Mouse (Mus musculus): ENCODE results near the gene Zfp583.

DNA sequence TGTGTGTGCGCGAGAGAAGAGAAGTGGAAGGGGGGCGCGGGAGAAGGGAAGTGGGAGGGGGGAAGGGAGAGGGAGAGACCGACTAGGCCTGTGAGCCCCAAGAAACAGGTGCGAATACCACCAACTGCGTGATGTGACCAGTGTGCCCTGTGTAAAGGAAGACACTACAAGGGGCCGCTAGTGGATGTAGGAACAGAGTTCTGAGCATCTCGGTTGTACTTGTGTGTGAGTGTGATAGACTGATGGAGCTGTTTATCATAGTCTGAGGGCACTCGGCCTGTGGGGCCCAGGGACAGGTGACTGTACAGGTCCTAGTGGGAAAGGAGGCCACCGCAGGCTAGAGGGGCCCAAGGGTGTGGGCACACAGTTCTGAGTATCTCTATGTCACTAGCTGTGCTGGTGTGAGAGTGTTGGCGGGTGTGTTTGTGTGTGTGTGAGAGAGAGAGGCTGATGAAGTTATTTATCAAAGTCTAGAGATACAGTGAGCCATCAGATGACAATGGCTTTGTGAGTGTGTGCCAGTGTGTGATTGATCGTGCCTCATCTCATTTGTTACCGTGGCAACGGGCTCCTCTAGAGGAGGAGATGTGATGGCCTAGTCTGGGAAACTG, 44.1 kb downstream of the Zfp583 start:
- TF ChIP-seq CTCF (IDR thresholded peaks at IDR 0.05; ENCODE audit: low read depth, low read length) (no peak), POLR2A (IDR thresholded peaks at IDR 0.05; ENCODE audit: extremely low read depth, insufficient read depth, low read length) (no peak)
